Mouse (Mus musculus): ENCODE results near the gene Usp46. TPM values are rescaled to one million over a fixed set of nuclear protein-coding genes. Genes with fewer than 3 reads are reported as not detected.

Gene Usp46
- polyA plus RNA-seq, 1 experiment from 2014 or later, result 31.0 TPM

- 77% methylated on average over 3 of the region's 3 CpGs for WGBS
- no peak for DNase-seq (ENCODE audit: low spot score)
- Histone ChIP-seq H3K9me3 (no peaks in the 10 kb centered on the region), H3K4me3 (no peak overlapping the region), H3K4me1 (no peaks in the 10 kb centered on the region), H3K27ac (no peak overlapping the region), H3K36me3 (no peaks in the 10 kb centered on the region), H3K27me3 (ENCODE audit: insufficient read depth, poor library complexity, severe bottlenecking) (no peaks in the 10 kb centered on the region)
Measured at GRCm38 (mm10) chr5:73955691-73956090, 112.5 kb downstream of the Usp46 start.

- Histone ChIP-seq H3K9me3 (no peaks in the 10 kb centered on the region), H3K4me1 (no peaks in the 10 kb centered on the region), H3K27ac (no peak overlapping the region), H3K27me3 (ENCODE audit: insufficient read depth, poor library complexity, severe bottlenecking) (no peaks in the 10 kb centered on the region), H3K36me3 (no peaks in the 10 kb centered on the region), H3K4me3 (no peak overlapping the region)
- no peak for DNase-seq (ENCODE audit: low spot score)
- 85% methylated on average over 4 of the region's 4 CpGs for WGBS
Measured at GRCm38 (mm10) chr5:73955005-73955404, 113.2 kb downstream of the Usp46 start.

- no peaks in the 10 kb centered on the region for H3K27me3 ChIP-seq (ENCODE audit: insufficient read depth, poor library complexity, severe bottlenecking)
- no peaks in the 10 kb centered on the region for H3K4me1 ChIP-seq
- H3K9me3 ChIP-seq, result no peaks in the 10 kb centered on the region
- H3K4me3 ChIP-seq, result no peak overlapping the region
- no peak for DNase-seq (ENCODE audit: low spot score)
- WGBS, result 86% methylated on average over 3 of the region's 3 CpGs
- H3K27ac ChIP-seq, result no peak overlapping the region
- H3K36me3 ChIP-seq, result no peaks in the 10 kb centered on the region
Measured at GRCm38 (mm10) chr5:73953066-73953614, 115.1 kb downstream of the Usp46 start.

- no peak for DNase-seq (ENCODE audit: low spot score)
- no peaks in the 10 kb centered on the region for H3K9me3 ChIP-seq
- no peak overlapping the region for H3K27ac ChIP-seq
- no peak overlapping the region for H3K4me3 ChIP-seq
- no peaks in the 10 kb centered on the region for H3K36me3 ChIP-seq
- no peaks in the 10 kb centered on the region for H3K27me3 ChIP-seq (ENCODE audit: insufficient read depth, poor library complexity, severe bottlenecking)
- H3K4me1 ChIP-seq, result no peaks in the 10 kb centered on the region
- WGBS, result 85% methylated on average over 1 of the region's 1 CpGs
Measured at GRCm38 (mm10) chr5:73951649-73952000, 116.6 kb downstream of the Usp46 start.

- Histone ChIP-seq H3K4me3 (no peak overlapping the region), H3K9me3 (no peaks in the 10 kb centered on the region), H3K27me3 (ENCODE audit: insufficient read depth, poor library complexity, severe bottlenecking) (no peaks in the 10 kb centered on the region), H3K27ac (no peak overlapping the region), H3K36me3 (no peaks in the 10 kb centered on the region), H3K4me1 (no peaks in the 10 kb centered on the region)
- no peak for DNase-seq (ENCODE audit: low spot score)
- WGBS, result 69% methylated on average over 16 of the region's 16 CpGs
Measured at GRCm38 (mm10) chr5:73950809-73951648, 117.2 kb downstream of the Usp46 start.

Other genes with a start within 250 kb of the Usp46 start
- gene Rasl11b, start 126.9 kb upstream of the Usp46 start, polyA plus RNA-seq (2016; fragmentation: Nextera tagmentation; extraction: Ambion mirVana), result 58.3 and 65.9 TPM in 2 replicates